Mouse (Mus musculus) kidney, adult 11 months (tissue): ENCODE data around the gene Fam69a.
A peak's percentile ranks its signal among the peaks of the same experiment; 100 is the strongest.
"Not testable (repeated sequence)": the region's sequence is repeated elsewhere in the genome, so short reads cannot be mapped to it uniquely, and the experiment has no call there.

Source experiments
- DNase-seq: peaks from one replicate; pipeline ENCODE4 v3.0.0; 2022

Fam69a gene

DNA sequence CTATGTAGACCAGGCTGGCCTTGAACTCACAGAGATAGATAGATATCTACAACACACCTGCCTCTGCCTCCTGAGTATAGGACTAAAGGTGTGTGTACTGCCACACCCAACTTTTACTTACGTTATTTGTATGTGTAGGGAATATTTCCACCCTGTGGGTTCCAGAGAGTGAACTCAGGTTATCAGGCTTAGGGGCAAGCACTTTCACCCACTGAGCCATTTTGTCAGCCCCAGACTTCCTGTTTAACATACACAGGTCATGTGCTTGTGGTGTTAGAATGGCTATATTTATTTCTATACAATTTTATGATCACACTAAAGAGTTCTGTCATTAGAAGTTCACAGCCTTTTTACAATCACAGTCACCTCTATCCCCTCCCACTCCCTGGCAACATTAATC lies 43.9 kb downstream of the Fam69a start:
- DNase-seq = no peak

DNA sequence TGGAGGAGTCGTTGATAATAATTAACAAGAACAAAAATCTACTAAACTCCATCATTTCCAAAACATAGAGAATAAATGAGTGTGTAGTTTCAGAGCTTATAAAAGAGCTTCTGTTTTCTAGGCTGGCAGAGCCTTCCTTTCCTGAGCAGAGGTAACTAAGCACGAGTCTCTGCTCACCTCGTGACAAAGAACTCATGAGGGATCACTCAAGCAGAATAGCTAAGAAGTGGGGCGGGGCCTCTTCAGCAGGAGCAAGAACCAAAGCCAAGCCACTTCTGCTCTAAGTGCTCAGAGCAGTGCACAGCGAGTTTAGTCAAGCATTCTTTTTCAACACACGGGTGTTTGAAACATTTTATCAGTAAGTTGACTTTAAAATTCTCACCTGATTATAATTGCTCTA lies 45.7 kb downstream of the Fam69a start:
- peak; percentile 74 for DNase-seq

DNA sequence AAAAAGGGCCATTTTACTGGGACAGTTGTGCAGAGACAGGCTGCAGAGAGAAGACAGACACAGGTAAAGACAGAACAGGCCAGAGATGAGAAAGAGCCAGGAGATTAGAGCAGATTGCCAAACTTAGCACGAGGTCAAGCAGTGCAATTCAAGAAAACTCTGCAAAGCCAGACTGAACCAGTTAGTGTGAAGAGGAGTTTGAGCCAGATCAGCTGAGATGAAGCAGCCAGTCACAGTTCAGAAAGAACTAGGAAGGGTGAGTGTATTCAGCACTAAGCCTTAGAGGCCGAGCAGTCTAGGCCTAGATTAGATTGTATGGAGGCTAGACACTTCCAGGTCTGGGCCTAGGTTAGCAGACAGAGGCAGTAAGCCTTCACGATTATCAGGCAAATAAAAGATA lies 47.2 kb downstream of the Fam69a start:
- DNase-seq = peak; percentile 66

GRCm38 (mm10) chr5:107938886-107939285 lies 48.0 kb downstream of the Fam69a start:
- DNase-seq = no peak

DNA sequence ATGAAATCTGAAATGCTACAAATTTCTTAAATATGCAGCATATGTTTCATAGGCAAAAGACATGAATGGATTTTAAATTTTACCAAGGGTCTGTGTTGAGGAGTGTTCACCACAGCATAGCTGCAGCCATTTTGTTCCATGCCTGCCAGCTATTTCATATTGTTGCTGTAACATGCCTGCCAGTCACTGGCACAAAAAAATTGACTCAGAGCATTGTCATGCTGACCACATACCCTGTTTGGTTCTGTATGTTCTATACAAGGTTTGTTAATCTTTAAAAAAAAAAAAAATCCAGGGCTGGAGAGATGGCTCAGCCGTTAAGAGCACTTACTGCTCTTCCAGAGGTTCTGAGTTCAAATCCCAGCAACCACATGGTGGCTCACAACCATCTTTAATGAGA lies 48.4 kb downstream of the Fam69a start:
- DNase-seq = not testable (repeated sequence)

GRCm38 (mm10) chr5:107936625-107937389 lies 50.1 kb downstream of the Fam69a start:
- no peak for DNase-seq

DNA sequence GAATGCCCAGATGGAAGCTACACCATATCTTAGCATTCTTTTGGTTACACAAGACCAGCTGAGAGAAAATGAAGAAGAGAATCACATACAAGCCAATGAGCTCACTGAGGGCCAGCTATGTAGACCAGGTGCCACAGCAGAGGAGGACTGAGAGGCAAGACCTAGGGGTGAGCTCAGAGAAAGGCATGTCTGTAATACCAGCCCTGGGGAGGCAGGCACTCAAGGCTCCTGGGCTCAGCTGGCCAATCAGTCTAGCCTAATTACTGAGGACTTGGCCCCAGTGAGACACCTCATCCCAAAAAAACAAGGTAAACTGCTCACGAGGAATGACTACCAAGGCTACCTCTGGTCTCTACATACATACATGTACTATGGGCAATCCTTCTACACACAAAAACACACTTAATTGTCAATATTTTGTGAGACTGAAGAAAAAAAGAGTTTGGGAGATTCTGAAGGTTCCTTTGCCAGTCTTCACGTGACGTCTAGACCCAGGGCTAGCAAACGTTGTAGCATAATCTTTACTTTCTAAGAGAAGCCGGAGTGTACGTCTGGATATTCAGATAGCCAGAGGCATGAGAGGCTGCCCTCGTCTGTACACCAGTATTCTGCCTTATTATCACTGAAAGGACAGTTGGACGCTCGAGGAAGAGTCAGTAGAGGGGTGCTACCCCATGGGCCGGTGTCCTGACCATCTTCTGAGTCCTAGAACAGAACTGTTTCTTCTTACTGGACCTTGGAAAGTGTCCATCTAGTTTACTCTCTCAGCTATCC lies 51.9 kb downstream of the Fam69a start:
- no peak for DNase-seq

DNA sequence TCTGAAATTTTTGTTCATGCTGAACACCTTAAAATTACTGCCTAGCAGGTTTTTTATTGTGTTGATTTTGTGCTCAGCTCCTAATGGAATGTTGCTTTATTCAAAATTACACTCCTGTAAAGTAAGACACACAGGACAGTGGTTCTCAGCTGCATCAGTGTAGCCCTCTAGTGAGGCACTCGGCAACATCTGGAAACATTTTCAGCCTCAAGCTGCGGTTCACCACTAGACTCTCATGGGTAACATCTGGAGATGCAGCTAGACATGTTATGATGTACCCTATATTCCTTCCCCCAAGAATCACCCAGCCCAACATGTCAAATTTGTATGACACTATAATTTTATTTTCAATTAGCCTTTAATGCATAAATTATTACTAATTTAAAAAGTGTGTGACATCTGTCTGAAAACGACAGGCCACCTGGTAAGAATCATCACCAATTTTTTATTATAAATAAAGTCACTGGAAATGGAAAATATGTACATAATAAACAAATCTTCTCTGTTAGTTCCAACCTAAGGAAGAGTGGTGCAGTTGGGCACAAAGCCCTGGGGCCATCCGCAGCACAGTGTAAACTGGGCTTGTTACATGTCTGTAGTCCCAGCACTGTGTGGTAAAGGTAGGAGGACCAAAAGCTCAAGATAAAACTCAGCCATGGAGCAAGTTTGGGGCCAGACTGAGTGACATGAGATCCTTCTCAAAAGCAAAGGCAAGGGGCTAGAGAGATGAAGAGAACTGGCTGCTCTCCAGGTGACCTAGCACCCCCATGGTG lies 53.5 kb downstream of the Fam69a start:
- no peak for DNase-seq

GRCm38 (mm10) chr5:107932556-107932955 lies 54.3 kb downstream of the Fam69a start:
- DNase-seq = no peak

DNA sequence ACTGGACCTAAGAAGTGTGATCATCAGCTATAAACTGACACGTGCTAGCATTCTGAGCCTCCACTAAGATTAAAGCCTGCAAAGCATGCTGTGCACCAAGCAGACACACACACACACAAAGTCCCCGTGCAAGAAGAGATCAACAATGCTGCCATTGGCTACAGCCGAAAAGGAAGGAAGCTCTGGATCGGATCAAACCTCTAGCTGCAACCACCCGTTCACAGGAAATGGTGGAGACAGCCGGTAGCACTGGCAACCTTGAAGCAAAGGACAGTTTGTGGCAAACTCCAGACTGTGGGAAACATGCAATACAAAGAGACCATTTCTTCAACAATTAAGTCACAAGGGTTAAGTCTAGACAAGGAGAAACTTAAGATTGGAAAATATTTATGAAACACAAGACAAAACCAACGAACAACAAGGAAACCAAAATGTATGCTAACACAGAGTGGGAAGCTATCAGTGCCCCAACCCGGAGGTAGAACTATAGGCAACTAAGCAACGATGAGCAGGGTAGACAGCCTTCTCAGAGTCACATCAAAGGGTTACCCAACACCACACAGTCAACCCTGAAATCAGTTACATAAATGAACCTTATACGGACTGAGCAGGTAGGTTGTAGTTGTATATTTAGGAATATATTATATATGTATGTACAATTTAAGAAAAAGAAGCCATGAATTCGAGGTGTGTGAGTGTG lies 60.2 kb downstream of the Fam69a start:
- no peak for DNase-seq

- peak; percentile 44 for DNase-seq
These were observed 62.3 kb downstream of the Fam69a start for GRCm38 (mm10) chr5:107924564-107924963.

DNA sequence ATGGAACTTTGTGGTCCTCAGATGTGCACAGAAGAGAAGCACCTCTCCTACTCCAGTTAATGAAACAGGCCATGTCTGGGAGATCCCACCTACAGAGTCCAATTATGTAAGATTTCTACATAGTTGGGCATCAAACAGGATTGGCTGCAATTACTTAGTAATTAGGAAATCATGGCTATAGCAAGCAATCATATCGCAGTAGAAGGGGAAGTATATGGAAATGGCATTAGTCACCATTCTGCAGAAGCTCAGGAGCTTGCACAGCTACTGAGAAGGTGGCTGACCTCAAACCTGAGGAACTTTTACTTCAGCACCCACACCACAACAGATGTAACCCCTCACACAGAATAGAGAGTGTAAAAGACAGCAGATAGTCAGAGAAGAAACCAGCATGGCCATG lies 64.0 kb downstream of the Fam69a start:
- DNase-seq = no peak

GRCm38 (mm10) chr5:107921400-107922252 lies 65.3 kb downstream of the Fam69a start:
- DNase-seq = no peak

DNA sequence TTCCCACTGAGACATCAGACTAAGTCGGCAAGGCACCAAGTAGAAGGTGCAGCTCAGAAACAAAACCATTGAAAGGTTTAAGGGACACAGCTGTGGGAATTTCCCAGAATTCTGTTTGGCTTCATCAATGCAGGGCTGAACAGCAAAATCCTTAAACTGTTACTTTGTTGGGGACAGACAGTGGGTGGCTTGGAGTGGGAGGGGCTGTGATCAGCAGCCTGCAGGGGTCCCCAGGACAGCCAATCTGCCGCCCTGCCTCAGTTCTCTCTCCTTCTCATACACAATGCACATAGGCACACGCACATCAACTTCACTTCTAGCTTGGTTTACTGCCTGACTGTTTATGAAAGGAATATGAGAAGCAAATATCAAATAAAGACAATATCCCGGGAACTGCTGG lies 71.6 kb downstream of the Fam69a start:
- DNase-seq = no peak

DNA sequence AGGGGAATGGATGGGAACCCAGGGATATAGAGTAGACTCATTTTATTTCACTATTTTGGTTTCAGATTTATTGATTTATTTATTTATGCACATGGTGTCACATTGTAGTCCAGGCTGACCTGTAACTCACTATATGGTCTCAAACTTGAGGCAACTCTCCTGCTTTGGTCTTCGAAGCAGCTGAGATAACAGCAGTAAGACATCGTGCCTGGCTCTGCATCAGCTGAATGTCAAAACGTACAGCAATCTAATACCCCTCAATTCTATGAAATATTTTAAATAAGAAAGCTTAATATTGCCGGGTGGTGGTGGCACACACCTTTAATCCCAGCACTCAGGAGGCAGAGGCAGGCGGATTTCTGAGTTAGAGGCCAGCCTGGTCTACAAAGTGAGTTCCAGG lies 75.9 kb downstream of the Fam69a start:
- DNase-seq = no peak

DNA sequence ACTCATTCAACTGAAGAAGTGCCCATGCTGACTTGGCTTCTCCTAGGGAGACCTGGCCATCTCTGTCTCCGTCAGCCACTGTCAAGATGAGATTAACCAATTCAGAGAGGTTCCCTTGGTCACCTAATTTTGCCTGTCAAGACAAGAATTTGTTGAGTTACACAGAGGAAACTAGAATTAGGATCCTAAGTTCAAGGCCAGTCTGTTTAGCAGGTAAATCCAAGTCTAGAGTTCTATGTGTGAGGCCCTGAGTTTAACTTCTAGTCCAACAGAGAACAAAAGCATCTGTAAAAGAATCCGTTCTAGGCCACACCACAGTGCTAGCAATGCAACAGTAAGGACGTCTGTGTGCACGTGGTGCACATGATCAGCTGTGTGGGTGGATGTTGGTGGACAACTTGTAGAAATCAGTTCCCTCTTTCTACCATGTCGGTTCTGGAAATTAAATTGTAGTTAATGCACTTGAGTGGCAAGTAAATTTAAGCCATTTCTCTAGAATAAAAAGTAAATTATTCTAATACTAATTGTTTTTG lies 76.7 kb downstream of the Fam69a start:
- DNase-seq = no peak

GRCm38 (mm10) chr5:107909668-107910067 lies 77.2 kb downstream of the Fam69a start:
- DNase-seq = no peak

DNA sequence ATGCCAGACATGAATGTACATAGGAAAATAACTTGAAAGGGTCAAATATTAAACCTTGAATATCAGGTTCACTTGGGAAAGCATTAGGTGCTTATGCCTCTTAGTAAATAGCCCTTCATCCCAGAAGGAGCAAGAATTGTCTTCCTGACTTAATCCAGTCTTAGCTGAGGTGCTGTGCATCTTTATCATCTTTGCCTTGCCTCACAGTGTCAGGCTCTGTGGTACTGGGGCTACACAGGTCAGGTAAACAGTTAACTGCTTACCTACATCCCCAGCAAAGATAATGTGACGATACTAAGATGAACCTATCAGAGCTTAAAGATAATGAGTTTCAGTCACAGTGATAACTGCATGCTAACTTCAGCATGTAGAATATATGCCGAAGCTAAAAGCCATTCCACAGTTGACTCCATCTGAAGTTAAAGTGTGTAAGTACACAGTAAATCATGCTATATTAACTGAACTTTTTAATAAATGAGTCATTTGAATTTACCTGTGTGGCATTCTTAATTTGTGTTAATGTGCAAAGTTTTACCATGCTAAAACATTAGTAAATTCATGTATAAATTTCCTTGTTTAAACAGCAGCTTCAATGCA lies 78.3 kb downstream of the Fam69a start:
- no peak for DNase-seq

GRCm38 (mm10) chr5:107904325-107904724 lies 82.6 kb downstream of the Fam69a start:
- DNase-seq = no peak

GRCm38 (mm10) chr5:107901014-107901615 lies 85.8 kb downstream of the Fam69a start:
- no peak for DNase-seq
